Mouse (Mus musculus) forebrain, embryonic 11.5 days (tissue): ENCODE data around the gene Fgf10. TPM values are rescaled to one million over a fixed set of nuclear protein-coding genes. Genes with fewer than 3 reads are reported as not detected.

ENCODE experiments used
- ATAC-seq: fragments of 200-750 bp; cut with Nextera tagmentation; replicated peaks from 2 replicates; pipeline ENCODE4 v1.8.0; 2017; ENCODE audit warnings: moderate TSS enrichment; ENCODE audit not compliant: low FRiP score
- DNase-seq: peaks from one replicate; pipeline ENCODE4 v3.0.0-alpha.2; 2017; ENCODE audit warnings: low spot score
- H3K27ac ChIP-seq: fragments of 300-500 bp; sonication (generic); 2 replicates; pipeline ENCODE4 v1.5.1; 2014; ENCODE audit warnings: low read depth, low read length
- H3K27me3 ChIP-seq: fragments of 300-500 bp; sonication (generic); 2 replicates; pipeline ENCODE4 v1.6.1; 2014; ENCODE audit warnings: mild to moderate bottlenecking, low read length, mixed read lengths; ENCODE audit not compliant: control insufficient read depth, insufficient read depth
- H3K36me3 ChIP-seq: fragments of 300-500 bp; sonication (generic); 2 replicates; pipeline ENCODE4 v1.6.1; 2014; ENCODE audit warnings: mild to moderate bottlenecking, low read length, moderate library complexity, mixed read lengths; ENCODE audit not compliant: control insufficient read depth, insufficient read depth
- H3K4me1 ChIP-seq: fragments of 300-500 bp; sonication (generic); replicated peaks from 2 replicates; pipeline ENCODE4 v1.6.1; 2014; ENCODE audit warnings: low read length, mixed read lengths; ENCODE audit not compliant: control insufficient read depth, insufficient read depth
- H3K4me2 ChIP-seq: fragments of 300-500 bp; sonication (generic); 2 replicates; pipeline ENCODE4 v1.6.1; 2014; ENCODE audit warnings: low read depth, mild to moderate bottlenecking, low read length, moderate library complexity, mixed read lengths; ENCODE audit not compliant: severe bottlenecking
- H3K4me3 ChIP-seq: fragments of 300-500 bp; sonication (generic); 2 replicates; pipeline ENCODE4 v1.5.1; 2014; ENCODE audit warnings: low read depth, low read length
- H3K9ac ChIP-seq: fragments of 300-500 bp; sonication (generic); 2 replicates; pipeline ENCODE4 v1.6.1; 2014; ENCODE audit warnings: low read length
- H3K9me3 ChIP-seq: fragments of 300-500 bp; sonication (generic); 2 replicates; pipeline ENCODE4 v1.6.1; 2016; ENCODE audit warnings: low read length, mixed read lengths; ENCODE audit not compliant: control insufficient read depth
- WGBS: fragments of 180-500 bp; shearing (Covaris S2); extraction: QIAGEN DNeasy Blood & Tissue Kit; methylation state at CpG from one replicate; pipeline ENCODE4 v1.1.7; 2014; 5-methylcytosine and 5-hydroxymethylcytosine counted together
- polyA plus RNA-seq: library from polyadenylated mRNA; unstranded; fragments of >200 nt; fragmentation: Nextera tagmentation; extraction: Ambion mirVana; gene quantifications from 2 replicates; pipeline ENCODE4 v1.2.1, GENCODE M21; 2014

The Fgf10 gene
- polyA plus RNA-seq, result 0.35 and 0.37 TPM in 2 replicates

GRCm38 (mm10) chr13:118669491-118669890, at the start of gene Fgf10:
TSS of gene Fgf10 (plus strand) at chr13:118669791.
- whole genome bisulfite sequencing, result 16% methylated on average over 7 of the region's 7 CpGs
- no peak within 1 kb of the TSS for H3K9ac ChIP-seq
- H3K9me3 ChIP-seq, result no peaks in the 10 kb centered on the region
- no peak for DNase-seq
- no peak within 1 kb of the TSS for H3K4me3 ChIP-seq
- no peak within 1 kb of the TSS for H3K4me2 ChIP-seq
- H3K27ac ChIP-seq, result no peak within 1 kb of the TSS
- peaks cover 10% of the 10 kb centered on the region; the same call in 1 of the 2 replicates for H3K27me3 ChIP-seq
- H3K36me3 ChIP-seq, result no peaks in the 10 kb centered on the region
- ATAC-seq, result no peak
- no peaks in the 10 kb centered on the region for H3K4me1 ChIP-seq

- Histone ChIP-seq H3K4me2 (no peak overlapping the region), H3K4me1 (no peaks in the 10 kb centered on the region), H3K36me3 (no peaks in the 10 kb centered on the region), H3K27me3 (no peaks in the 10 kb centered on the region), H3K4me3 (no peak overlapping the region), H3K27ac (no peak overlapping the region), H3K9ac (no peak overlapping the region), H3K9me3 (no peaks in the 10 kb centered on the region)
- WGBS, result 60% methylated on average over 3 of the region's 3 CpGs
- ATAC-seq, result no peak
- DNase-seq, result no peak
Observed at GRCm38 (mm10) chr13:118629661-118630428, 39.7 kb upstream of the Fgf10 start.

GRCm38 (mm10) chr13:118631500-118631899, 38.1 kb upstream of the Fgf10 start:
- H3K27me3 ChIP-seq, result no peaks in the 10 kb centered on the region
- DNase-seq (no peak), ATAC-seq (no peak)
- no peaks in the 10 kb centered on the region for H3K4me1 ChIP-seq
- no peak overlapping the region for H3K4me3 ChIP-seq
- H3K9me3 ChIP-seq, result no peaks in the 10 kb centered on the region
- no peak overlapping the region for H3K4me2 ChIP-seq
- no peak overlapping the region for H3K9ac ChIP-seq
- WGBS, result 83% methylated on average over 2 of the region's 2 CpGs
- no peaks in the 10 kb centered on the region for H3K36me3 ChIP-seq
- no peak overlapping the region for H3K27ac ChIP-seq

- Histone ChIP-seq H3K9ac (no peak overlapping the region), H3K27me3 (no peaks in the 10 kb centered on the region), H3K27ac (no peak overlapping the region), H3K4me2 (no peak overlapping the region), H3K4me3 (no peak overlapping the region), H3K9me3 (no peaks in the 10 kb centered on the region), H3K36me3 (no peaks in the 10 kb centered on the region), H3K4me1 (no peaks in the 10 kb centered on the region)
- no peak for ATAC-seq
- 88% methylated on average over 5 of the region's 5 CpGs for WGBS
- no peak for DNase-seq
Observed at GRCm38 (mm10) chr13:118636047-118636446, 33.5 kb upstream of the Fgf10 start.

GRCm38 (mm10) chr13:118642585-118642984, 27.0 kb upstream of the Fgf10 start:
- Histone ChIP-seq H3K9me3 (no peaks in the 10 kb centered on the region), H3K4me1 (no peaks in the 10 kb centered on the region), H3K27me3 (no peaks in the 10 kb centered on the region), H3K9ac (no peak overlapping the region), H3K4me3 (no peak overlapping the region), H3K36me3 (no peaks in the 10 kb centered on the region), H3K4me2 (no peak overlapping the region), H3K27ac (no peak overlapping the region)
- no peak for ATAC-seq
- WGBS, result 90% methylated on average over 3 of the region's 3 CpGs
- no peak for DNase-seq

- H3K9ac ChIP-seq, result no peak overlapping the region
- no peaks in the 10 kb centered on the region for H3K36me3 ChIP-seq
- no peak for DNase-seq
- no peak for ATAC-seq
- H3K9me3 ChIP-seq, result no peaks in the 10 kb centered on the region
- H3K27me3 ChIP-seq, result no peaks in the 10 kb centered on the region
- H3K27ac ChIP-seq, result no peak overlapping the region
- no peaks in the 10 kb centered on the region for H3K4me1 ChIP-seq
- 84% methylated on average over 6 of the region's 6 CpGs for WGBS
- no peak overlapping the region for H3K4me2 ChIP-seq
- H3K4me3 ChIP-seq, result no peak overlapping the region
Observed at GRCm38 (mm10) chr13:118643138-118643537, 26.5 kb upstream of the Fgf10 start.

- H3K27me3 ChIP-seq, result no peaks in the 10 kb centered on the region
- H3K36me3 ChIP-seq, result no peaks in the 10 kb centered on the region
- H3K27ac ChIP-seq, result no peak overlapping the region
- no peak overlapping the region for H3K9ac ChIP-seq
- H3K4me3 ChIP-seq, result no peak overlapping the region
- WGBS, result 78% methylated on average over 5 of the region's 5 CpGs
- no peak for ATAC-seq
- DNase-seq, result no peak
- H3K4me1 ChIP-seq, result no peaks in the 10 kb centered on the region
- H3K4me2 ChIP-seq, result no peak overlapping the region
- no peaks in the 10 kb centered on the region for H3K9me3 ChIP-seq
Observed at GRCm38 (mm10) chr13:118656991-118657390, 12.6 kb upstream of the Fgf10 start.

GRCm38 (mm10) chr13:118658031-118658430, 11.6 kb upstream of the Fgf10 start:
- no peak for ATAC-seq

More at GRCm38 (mm10) chr13:118658031-118658430, 11.6 kb upstream of the Fgf10 start:
- Histone ChIP-seq H3K9ac (no peak overlapping the region), H3K36me3 (no peaks in the 10 kb centered on the region), H3K4me1 (no peaks in the 10 kb centered on the region), H3K4me3 (no peak overlapping the region), H3K27ac (no peak overlapping the region), H3K4me2 (no peak overlapping the region), H3K9me3 (no peaks in the 10 kb centered on the region), H3K27me3 (no peaks in the 10 kb centered on the region)
- 87% methylated on average over 2 of the region's 2 CpGs for WGBS
- no peak for DNase-seq
